Mouse (Mus musculus): ENCODE data around the gene Lpar3.
"Not testable (repeated sequence)": the region's sequence is repeated elsewhere in the genome, so short reads cannot be mapped to it uniquely, and the experiment has no call there.

Gene Lpar3

GRCm38 (mm10) chr3:146209759-146210158, 11.0 kb upstream of the Lpar3 start:
- not testable (repeated sequence) for DNase-seq (ENCODE audit: low spot score)

- no peak for DNase-seq (ENCODE audit: low spot score)
Observed at GRCm38 (mm10) chr3:146211141-146211747, 9.5 kb upstream of the Lpar3 start.

GRCm38 (mm10) chr3:146211964-146212363, 8.8 kb upstream of the Lpar3 start:
- DNase-seq (ENCODE audit: low spot score): no peak

GRCm38 (mm10) chr3:146213336-146213735, 7.4 kb upstream of the Lpar3 start:
- no peak for DNase-seq (ENCODE audit: low spot score)

GRCm38 (mm10) chr3:146216561-146216960, 4.2 kb upstream of the Lpar3 start:
- DNase-seq (ENCODE audit: low spot score): no peak

GRCm38 (mm10) chr3:146224271-146224670, 3.5 kb downstream of the Lpar3 start:
- DNase-seq (ENCODE audit: low spot score): no peak

- DNase-seq (ENCODE audit: low spot score): peak; percentile 64
Observed at GRCm38 (mm10) chr3:146225061-146225761, 4.4 kb downstream of the Lpar3 start.

- no peak for DNase-seq (ENCODE audit: low spot score)
Observed at GRCm38 (mm10) chr3:146227427-146227826, 6.7 kb downstream of the Lpar3 start.

DNA sequence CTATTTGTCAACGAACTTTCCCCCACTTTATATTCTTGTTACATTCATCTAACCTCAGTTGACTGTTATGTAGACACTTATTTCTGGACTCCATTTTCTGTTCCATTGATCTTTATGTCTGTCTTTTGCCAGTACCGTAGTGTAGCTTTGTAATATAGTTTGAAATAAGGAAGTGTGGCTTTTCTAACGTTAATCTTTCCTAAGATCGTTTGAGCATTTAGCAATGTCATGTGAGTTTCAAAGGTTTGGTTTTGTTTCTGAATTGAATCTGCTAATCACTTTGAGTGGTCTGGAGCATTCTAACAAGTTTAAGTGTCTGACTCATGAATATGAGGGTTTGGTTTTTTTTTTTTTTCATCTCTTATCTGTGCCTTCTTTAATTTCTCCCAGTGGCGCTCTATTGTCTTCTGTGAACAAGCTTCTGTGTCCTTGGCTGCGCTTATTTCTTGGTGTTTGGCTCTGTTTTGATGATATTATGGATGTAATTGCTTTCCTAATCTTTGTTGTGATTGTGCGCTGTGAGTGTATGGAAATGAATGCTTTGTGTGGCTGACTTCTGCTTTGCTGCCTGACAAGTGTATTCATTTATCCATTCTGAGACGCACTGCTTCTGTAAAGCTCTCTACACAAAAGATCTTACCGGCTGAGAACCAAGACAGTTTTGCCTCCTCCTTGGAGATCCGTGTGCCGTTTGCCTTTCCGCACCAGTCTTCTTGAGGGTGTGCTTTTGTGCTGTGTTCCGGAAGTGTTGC, 8.0 kb downstream of the Lpar3 start:
- no peak for DNase-seq (ENCODE audit: low spot score)

DNA sequence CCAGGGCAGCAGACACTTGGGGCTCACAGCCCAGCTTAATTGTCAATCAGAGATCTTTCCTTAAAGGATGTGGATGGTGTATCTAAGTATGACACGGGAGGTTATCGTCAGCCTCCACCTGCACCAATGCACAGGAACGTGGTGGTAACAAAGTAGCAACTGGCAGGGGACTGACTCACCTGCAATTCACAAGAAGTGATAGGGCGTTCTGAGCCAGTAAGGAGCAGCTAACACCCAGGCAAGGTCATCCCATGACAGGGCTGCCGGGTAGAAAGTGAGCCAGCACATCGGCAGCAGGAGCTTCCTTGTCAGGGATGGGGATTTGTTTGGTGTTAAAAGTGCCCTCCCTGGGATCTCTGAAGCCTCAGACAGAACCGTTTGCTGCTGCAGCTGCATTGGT, 11.9 kb downstream of the Lpar3 start:
- DNase-seq (ENCODE audit: low spot score): no peak

- no peak for DNase-seq (ENCODE audit: low spot score)
Observed at GRCm38 (mm10) chr3:146233741-146234140, 13.0 kb downstream of the Lpar3 start.

- no peak for DNase-seq (ENCODE audit: low spot score)
Observed at GRCm38 (mm10) chr3:146234530-146234929, 13.8 kb downstream of the Lpar3 start.

DNA sequence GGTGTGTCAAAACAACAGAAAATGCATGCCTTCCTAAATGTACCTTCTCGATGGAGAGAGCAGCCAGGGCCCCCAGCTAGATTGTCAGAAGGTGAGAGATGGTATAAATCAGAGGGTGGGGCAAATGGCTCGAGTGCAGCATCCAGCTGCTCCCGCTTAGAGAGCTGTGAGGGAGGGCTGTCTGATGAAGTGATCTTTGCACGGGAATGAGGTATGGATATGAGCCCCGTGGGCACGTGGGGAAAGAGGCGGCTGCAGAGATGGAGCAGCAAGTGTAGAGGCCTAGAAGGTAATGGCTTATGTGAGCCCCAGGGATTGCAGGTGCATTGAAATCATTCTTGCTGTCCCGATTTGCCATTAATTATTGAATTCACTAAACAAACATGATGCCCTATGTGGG, 15.5 kb downstream of the Lpar3 start:
- DNase-seq (ENCODE audit: low spot score): no peak

- no peak for DNase-seq (ENCODE audit: low spot score)
Observed at GRCm38 (mm10) chr3:146237676-146238075, 16.9 kb downstream of the Lpar3 start.

- DNase-seq (ENCODE audit: low spot score): no peak
Observed at GRCm38 (mm10) chr3:146244630-146245029, 23.9 kb downstream of the Lpar3 start.

GRCm38 (mm10) chr3:146246557-146246956, 25.8 kb downstream of the Lpar3 start:
- DNase-seq (ENCODE audit: low spot score): peak; percentile 53

DNA sequence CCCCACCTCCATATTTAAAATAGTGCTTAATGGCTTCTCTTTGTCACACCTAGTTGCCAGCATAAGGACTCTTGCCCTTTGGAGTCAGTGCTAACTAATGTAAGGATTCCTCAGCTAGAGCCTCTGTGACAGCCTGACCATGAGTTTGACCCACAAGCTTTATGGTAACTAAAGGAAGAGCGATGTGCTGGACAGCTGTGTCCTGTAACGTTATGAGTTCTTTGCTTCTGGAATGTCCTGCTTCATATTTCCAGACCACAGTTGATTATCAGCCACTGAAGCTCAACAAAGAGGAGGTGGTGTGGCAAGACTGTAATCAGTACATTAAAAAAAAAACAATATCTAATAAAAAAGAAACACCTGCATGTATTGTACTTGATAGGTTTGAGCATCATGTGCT, 26.2 kb downstream of the Lpar3 start:
- no peak for DNase-seq (ENCODE audit: low spot score)

- DNase-seq (ENCODE audit: low spot score): no peak
Observed at GRCm38 (mm10) chr3:146249895-146250294, 29.1 kb downstream of the Lpar3 start.

- no peak for DNase-seq (ENCODE audit: low spot score)
Observed at GRCm38 (mm10) chr3:146251771-146252170, 31.0 kb downstream of the Lpar3 start.

DNA sequence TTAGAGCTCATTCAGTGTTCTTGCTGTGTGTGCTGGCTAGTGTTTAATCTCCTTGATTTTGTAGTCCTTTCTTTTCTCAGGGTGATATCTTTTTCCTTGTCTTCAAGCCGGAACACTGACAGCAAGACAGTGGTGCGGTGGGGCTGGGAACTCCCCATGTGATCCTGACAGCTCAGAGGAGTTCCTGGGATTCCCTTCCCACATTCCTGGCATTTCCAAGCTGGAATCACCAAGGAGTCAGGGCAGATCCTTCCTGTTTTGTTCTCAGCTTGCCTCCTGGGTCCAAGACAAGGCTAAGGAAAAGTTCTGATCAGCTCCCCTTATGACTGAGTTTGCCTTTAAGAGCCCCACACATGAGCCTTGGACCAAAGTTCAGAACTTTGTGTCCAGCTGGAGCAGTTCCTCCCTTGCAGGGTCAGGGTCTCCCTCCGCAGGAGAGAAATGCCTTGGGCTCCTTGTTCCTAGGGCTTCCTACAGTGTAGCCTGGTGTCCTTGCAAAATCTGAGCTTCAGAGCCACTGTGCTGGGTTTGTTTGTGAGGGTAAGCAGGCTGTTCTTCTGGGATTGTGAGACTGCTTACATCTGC, 33.1 kb downstream of the Lpar3 start:
- no peak for DNase-seq (ENCODE audit: low spot score)

DNA sequence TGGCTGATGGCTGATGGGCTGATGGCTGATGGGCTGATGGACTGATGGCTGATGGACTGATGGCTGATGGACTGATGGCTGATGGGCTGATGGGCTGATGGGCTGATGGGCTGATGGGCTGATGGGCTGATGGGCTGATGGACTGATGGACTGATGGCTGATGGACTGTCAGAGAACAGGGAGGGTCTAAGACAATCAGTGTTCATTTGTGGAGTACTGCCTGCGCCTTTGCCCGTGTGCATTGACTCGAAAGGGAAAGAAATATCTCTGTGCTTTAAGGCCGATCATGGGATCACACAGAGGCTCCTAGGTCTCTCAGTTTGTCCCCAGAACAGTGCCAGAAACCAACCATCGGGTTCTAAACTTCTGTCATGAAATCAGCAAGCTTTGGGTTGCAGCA, 34.4 kb downstream of the Lpar3 start:
- no peak for DNase-seq (ENCODE audit: low spot score)

- no peak for DNase-seq (ENCODE audit: low spot score)
Observed at GRCm38 (mm10) chr3:146257483-146258122, 36.8 kb downstream of the Lpar3 start.

Data from adipocyte (in vitro differentiated cells).